Mouse (Mus musculus) A20 (cell line): ENCODE measurements around the gene Slc7a7.

Source experiments
- DNase-seq: peaks from one replicate; pipeline ENCODE4 v3.0.0-alpha.2; 2011; ENCODE audit warnings: low read depth, low spot score

Gene Slc7a7

GRCm38 (mm10) chr14:54417623-54418081 is at the start of gene Slc7a7:
Gene Slc7a7, minus strand, starts transcription at chr14:54417780.
- peak; percentile 89 for DNase-seq

DNA sequence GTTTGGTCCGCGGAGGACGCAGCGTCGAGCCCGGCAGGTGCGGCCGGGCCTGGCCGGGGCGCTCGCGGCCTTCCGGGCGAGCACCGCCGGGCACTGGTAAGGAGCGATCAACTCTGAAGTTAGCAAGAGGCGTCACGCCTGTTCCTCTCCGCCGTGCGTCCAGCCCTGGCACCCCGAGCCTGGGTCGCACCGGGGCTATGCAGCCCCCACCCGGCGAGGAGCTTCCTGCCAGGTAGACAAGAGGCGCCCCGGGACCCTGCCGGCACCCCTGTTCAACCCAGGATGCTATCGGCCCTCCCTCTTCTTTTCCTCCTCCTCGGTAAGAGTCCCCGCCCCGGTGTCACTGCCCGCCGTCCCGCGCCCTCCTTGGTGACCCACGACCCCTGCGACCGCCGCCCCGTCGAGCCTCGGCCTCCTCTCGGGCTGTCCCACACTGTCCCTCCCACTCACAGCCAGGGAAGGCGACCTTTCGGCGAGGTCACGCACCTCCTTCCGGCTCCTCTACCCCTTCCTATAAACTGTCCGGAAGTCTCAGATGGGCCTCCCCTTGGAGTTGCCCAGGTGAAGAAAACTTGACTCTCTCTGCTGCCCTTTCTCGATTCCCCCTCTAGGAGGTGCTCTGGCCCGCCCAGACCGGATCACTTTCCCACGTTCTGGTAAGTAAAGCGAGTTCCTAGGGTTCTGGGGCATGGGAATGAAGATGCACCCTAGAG is 46.9 kb upstream of the Slc7a7 start:
- DNase-seq = peak; percentile 94

DNA sequence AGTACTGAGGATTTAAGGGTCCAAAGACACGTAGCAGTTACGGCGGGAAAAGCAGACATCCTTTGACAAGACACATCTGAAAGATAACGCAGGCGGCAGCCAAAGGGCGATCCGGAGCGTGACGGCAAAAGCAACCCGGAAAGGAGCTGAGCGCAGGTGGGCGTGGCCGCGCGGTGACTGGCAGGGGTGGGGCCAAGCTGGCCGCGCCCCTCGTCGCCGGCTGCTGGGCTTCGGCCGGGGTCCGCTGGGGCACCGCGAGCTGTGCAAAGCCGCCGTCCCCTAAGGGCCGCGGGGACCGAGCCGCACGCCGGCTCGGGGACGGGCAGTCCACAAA is 46.3 kb upstream of the Slc7a7 start, which contains the start of gene Lrp10:
Gene Lrp10, plus strand, starts transcription at position 179 of the 334 bp plus-strand sequence.
- DNase-seq = peak; percentile 95

GRCm38 (mm10) chr14:54463108-54463958 is 45.8 kb upstream of the Slc7a7 start:
- DNase-seq = peak; percentile 79

DNA sequence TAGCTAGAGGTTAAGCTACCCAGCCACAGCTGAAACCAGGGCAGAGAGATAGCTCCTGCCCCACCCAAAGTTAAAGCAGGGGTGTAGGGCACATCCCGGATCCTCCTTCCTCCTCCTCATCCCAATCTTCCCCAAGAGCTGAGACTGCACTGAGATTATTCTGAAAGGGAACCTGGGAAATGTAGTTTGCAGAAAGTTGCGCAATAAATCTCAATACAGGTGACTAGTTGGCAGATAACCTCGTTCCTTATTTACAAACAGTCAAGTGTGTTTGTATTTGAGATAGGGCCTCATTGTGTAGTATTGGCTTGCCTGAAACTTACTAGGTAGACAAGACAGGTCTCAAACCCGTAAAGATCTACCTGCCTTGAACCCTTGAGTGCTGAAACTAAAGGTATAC is 44.6 kb upstream of the Slc7a7 start:
- no peak for DNase-seq

DNA sequence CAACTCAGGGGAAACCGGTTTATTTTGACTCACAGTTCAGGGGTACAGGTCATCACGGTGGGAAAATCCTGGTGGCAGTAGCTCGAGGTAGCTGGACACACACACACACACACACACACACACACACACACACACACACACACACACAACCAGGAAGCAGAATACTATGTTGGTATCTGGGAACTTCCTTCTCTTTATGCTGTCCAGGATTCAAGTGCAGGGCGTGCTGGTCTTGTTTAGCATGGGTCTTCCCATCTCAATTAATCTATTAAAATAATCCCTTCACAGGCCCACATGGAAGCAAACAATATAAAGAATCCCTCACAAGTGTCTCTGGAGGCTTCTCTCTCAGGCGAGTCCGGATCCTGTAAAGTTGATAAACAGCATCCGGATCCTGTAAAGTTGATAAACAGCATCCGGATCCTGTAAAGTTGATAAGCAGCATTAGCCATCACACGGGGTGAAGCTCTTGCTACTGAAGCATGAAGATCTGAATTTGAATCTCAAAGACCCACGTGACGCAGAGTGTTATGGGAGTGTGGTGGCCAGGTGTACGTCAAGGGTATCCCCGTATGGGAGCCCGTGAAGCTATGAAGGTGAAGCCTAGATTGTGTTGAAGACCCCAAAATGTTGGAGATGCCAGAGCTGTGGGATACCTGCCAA is 40.5 kb upstream of the Slc7a7 start:
- DNase-seq = no peak

GRCm38 (mm10) chr14:54454669-54455528 is 37.3 kb upstream of the Slc7a7 start:
- DNase-seq = no peak

GRCm38 (mm10) chr14:54453566-54453965 is 36.0 kb upstream of the Slc7a7 start:
- DNase-seq = no peak

GRCm38 (mm10) chr14:54445476-54445875 is 27.9 kb upstream of the Slc7a7 start:
- no peak for DNase-seq

DNA sequence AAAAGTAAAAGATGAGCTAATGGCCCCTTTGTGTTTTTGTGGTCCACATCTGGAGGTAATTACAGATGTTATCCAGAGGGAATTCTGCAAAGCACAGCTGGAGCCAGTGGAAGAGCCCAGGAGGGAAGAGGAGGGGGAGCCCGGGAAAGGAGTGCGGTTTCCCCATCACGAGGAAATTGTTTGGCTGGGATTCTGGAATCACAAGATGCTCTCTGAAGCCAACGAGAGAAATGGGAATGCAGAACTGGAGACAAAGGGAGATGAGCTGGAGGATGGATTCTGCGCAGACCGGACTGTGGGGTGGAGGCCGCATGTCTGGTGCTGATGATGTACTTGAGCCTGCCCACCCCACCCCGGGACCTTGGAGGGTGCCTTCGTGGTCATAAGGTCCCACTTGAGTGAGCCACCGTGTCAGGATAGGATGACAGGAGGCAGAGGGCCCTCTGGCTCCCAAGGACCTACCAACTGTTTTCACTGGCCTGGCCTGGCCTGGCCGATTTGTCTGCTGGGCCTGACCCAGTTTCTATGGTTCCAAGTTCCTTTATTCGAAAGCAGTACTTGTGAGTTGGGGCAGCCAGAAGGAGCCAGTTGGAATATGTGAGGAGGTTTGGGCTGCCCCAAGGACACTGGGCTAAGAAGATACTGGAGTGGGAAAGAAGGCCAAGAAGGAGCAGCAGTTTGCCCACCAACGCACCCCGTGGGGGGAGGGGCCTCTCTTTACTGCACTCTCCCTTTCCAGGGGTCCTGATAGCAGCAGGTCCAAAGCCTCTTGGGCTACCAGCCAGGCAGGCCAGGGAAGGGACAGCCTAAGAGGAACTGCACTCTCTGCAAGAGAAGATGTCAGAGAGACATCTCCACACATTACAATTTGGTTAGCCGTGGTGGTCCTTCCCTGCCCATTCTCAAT is 26.4 kb upstream of the Slc7a7 start:
- DNase-seq = no peak

DNA sequence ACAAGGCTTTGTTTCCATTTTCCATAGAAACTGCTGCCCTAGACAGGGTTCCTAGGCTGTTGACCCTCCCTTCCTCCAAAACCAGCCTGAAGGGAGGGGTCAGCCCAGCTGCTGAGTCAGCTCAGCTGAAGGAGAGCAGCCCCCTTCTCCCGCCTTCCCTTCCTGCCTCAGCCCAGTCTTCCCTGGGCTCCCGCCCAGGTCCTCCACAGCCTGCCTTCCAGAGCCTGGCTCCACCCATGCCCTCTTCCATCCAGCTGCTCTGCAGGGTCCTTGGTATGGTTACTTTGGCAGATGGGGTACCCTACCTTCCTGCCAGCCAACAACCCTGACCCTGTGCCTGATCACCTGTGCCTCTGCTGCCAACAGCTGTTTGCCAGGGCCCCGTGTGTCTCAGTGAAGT is 25.6 kb upstream of the Slc7a7 start:
- DNase-seq = no peak

GRCm38 (mm10) chr14:54442548-54442947 is 25.0 kb upstream of the Slc7a7 start:
- DNase-seq = no peak

- DNase-seq = no peak
These were observed 23.8 kb upstream of the Slc7a7 start for GRCm38 (mm10) chr14:54441365-54441764.

GRCm38 (mm10) chr14:54440538-54440937 is 23.0 kb upstream of the Slc7a7 start:
- DNase-seq = no peak

DNA sequence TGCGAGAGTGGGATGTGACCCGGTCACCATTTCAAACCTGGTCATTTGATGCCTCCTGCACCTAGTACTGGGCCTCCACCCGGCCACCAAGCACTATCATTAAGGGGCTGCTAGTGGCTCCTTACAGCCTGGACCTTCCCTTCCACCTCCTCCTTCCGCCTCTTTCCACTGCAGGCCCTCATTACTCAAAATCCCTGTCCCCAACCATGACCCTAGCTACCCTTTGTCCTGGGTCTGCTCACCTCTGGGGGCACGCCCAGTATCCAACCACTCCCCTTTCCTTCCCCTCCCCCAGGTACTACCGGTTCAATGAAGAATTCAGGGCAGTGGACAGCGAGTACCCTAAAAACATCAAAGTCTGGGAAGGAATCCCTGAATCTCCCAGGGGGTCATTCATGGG is 22.0 kb upstream of the Slc7a7 start:
- no peak for DNase-seq

GRCm38 (mm10) chr14:54439155-54439554 is 21.6 kb upstream of the Slc7a7 start:
- DNase-seq = no peak

GRCm38 (mm10) chr14:54435194-54435918 is 17.8 kb upstream of the Slc7a7 start:
- DNase-seq = no peak

- DNase-seq = no peak
These were observed 16.5 kb upstream of the Slc7a7 start for GRCm38 (mm10) chr14:54433941-54434531.
